Mouse (Mus musculus): ENCODE results near the gene Rps21.

The Rps21 gene

DNA sequence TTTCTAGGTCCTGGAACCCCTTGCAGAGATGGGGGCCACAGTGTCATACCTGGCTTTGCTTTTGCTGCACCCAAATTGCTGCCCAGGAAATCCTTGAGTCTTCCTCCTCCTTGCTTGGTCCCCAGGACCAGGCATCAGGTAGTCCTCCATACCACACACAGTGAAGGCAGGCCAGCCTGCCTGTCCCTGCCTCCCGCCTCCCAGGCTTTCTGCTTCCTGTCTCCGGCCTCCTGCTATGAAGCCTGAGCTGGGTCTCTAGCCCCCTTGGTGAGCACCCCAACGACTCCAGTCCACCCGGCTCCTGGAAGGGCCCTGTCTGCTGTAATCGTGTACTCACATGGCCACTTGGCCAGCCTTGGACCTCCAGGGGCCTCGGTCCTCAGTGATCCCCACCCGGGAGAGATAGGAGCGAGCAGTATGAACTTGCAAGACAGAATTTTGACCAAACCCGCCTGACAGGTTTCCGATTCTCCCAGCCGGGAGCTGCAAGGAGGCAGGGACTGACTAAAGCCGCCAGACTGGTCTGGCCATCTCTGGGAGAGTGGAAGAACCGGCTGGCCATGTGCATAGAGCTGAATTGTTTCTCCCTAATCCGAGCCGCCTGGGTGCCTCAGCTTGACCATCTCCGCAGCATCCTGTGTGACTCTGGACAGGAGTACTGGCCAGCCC is 32.4 kb downstream of the Rps21 start, which contains the start of gene Rbbp8nl:
TSS of gene Rbbp8nl (minus strand) at position 440 of the 669 bp plus-strand sequence.
- no peak for DNase-seq (ENCODE audit: low read depth, low spot score)

DNA sequence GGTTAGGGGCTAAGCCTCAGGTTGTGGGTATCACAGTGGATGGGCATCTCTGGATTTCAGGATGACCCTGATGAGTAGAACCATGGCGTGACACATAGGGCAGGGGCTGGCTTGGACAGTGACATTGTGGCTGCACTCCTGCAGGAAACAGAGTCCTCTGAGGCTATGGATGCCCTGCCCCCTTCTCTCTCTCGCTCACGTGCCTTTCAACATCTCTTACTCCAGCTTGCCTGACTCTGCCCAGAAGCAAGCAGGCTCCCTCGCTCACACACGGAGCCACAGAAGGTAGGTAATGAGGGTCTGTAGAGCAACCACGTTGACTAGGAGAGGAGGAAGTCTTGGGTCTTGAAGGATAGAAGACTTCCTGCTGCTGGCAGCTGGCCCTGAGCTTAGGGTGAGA is 33.3 kb downstream of the Rps21 start:
- DNase-seq (ENCODE audit: low read depth, low spot score) = no peak

DNA sequence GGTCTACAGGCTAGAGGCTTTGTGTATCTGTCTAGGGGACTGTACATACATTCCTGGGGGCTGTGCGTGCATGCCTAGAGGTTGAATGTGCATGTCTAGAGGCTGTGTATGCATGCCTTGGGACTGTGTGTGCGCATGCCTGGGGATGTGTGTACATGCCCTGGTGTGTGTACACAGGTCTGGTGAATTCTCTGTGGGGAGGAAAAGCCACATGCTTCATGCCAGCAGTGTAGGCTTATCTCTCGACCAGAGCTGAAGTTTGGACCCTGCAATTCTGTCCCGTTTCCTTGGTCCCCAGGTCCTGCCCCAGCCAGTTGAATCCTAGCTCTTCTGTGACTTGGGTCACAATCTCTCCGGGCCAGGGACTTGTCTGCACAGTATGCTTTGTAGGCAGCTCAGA is 34.4 kb downstream of the Rps21 start:
- no peak for DNase-seq (ENCODE audit: low read depth, low spot score)

DNA sequence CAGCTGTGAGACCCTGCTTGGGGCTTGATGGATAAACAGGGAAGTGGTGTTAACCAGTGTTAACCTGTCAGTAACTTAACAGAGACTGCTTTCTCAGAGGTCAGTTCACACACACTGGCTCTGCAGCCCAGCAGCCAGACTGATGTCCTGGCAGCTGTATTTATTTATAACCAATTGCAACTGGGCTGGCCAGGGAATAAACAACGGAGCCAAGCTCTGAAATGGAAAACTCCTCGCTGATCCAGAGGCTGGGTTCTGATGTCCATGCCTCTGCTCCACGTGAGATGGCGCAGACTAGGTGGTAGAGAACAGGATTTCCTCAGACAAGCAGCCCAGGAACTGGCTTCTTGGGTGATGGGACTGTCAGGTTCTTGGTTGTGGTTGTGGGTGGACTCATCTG is 34.8 kb downstream of the Rps21 start:
- DNase-seq (ENCODE audit: low read depth, low spot score) = no peak

DNA sequence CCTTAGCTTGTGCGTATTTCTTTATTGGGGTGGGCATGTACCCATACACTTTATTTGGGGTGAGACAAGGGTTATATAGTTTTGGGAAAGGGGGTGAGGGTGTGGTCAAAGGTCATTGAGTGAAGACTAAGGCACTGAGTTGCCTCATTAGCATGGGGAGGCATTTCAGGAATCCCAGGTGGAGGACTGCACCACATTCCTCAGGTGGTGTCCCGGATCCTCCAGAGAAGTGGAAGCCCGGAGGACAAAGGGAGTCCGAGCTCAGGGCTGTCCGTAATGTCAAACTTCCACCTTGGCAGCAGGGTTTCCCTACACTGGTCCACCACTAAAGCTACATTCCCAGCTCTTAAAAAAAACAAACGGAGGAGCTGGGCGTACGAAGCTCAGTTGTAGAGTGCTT is 35.7 kb downstream of the Rps21 start:
- DNase-seq (ENCODE audit: low read depth, low spot score) = no peak

DNA sequence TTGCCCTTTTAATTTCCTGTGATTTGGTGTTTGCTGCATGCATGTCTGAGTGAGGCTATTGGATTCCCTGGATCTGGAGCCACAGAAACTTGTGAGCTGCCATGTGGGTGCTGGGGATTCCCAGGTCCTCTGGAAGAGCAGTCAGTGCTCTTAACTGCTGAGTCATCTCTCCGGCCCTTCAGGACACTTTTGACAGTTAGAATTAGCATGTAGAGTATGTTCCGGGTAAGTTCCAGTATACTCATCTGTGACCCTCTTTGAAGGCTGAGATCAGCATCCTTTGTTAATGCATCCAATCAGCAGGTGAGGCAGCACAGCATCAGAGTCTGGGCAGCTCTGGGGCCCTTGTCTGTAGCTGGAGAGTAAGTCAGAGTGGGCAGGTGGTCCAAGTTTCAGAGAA is 43.1 kb downstream of the Rps21 start:
- no peak for DNase-seq (ENCODE audit: low read depth, low spot score)

DNA sequence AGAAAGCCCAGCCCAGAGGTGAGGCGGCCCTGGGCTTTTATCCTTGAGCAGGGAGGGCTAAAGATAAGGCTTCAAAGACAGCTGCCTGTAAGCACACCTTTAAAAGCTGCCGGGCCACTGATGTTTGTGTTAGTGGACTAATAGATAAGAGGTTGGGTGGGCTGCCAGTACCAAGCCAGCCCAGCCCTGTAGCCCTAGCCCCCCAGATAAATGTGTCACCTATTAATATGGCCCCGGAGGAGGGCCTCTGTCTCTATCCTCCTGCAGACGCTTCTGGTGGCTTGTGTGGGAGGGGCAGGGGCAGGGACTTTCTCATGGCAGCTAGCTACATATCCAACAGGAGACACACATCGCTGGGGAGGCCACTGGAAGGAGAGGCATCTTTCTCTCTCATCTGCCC is 43.6 kb downstream of the Rps21 start:
- DNase-seq (ENCODE audit: low read depth, low spot score) = no peak

DNA sequence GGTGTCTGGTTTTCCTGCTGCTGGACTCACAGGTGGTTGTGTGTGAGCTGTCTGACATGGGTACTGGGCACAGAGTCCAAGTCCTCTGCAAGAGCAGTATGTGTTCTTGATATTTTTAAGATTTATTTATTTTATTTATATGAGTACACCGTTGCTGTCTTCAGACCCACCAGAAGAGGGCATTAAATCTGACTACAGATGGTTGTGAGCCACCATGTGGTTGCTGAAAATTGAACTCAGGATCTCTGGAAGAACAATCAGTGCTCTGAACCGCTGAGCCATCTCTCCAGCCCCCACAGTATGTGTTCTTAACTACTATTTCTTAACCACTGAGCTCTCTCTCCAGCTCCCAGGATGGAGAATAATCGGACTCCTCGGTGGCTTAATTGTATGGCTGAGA is 45.0 kb downstream of the Rps21 start:
- DNase-seq (ENCODE audit: low read depth, low spot score) = no peak

DNA sequence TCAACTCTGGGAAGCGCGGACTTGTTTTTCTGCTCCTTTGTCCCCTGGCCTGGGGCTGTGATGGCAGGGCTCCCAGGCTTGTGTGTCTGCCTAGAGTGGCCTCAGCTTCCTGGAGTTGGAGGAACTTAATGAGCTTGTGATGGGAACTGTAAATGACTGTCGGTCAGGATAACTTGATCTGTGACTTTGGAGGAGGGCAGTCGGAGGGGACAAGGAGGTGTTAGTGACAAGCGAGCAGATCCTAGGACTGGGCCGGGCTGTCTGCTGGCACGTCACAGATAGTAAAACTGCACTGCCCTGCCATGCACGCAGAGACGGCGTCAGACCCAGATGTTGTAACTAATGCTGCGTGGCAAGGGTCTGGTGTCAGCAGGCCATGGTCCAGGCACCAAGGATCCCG is 46.3 kb downstream of the Rps21 start:
- DNase-seq (ENCODE audit: low read depth, low spot score) = no peak

DNA sequence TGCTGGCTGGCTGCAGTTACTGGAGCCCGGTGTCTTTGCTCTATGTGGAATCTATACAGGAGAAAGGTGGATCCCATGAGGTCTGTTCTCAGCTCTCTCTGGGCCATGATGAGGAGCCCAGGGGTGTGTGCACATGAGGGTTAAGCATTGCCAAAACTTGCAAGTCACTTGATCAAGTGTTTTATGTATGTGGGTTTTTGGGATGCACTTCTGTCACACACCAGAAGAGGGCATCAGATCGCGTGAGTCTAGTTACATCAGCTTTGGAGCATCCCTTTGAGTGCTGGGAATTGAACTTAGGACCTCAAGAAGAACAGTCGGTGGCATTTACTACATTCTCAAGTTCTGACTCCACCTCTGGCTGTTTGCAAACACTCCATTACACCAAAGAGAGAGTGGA is 47.4 kb downstream of the Rps21 start:
- no peak for DNase-seq (ENCODE audit: low read depth, low spot score)

DNA sequence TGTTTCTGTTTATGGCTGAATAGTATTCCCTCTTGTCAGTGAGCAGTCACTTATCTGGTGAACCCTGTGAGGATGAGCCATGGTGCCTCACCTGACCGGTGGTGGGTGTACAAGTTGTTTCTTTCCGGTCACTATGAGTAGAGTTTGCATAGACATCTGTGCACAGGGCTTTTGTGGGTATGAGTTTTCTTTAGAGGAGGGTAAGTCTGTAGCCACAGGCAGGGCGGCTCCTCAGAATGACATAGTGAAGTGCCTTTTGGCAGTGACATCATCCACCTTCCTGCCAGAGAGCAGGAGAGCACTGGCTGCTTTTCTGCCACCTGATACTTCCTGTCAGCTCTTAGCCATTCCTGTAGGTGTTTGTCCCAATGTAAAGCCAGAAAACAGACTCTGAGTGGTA is 48.3 kb downstream of the Rps21 start:
- no peak for DNase-seq (ENCODE audit: low read depth, low spot score)

DNA sequence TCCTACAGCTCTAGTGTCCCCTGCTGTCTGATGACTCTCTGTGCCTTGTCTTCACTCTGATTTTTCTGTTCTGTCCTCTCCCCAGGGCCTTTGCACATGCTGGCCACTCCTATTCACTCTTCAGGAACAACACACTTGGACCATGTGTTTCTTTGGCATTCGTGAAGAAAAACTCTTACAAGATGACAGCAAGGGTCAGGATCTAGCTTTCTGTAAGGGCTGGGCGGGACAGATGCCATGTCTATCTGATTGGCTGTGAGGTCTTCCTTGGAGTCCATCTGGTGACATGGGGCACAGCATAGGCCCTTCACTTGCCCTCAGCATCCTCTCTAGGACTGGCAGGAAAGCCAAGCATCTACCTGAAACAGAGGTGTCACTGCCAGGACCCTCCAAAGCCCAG is 48.8 kb downstream of the Rps21 start:
- DNase-seq (ENCODE audit: low read depth, low spot score) = no peak

DNA sequence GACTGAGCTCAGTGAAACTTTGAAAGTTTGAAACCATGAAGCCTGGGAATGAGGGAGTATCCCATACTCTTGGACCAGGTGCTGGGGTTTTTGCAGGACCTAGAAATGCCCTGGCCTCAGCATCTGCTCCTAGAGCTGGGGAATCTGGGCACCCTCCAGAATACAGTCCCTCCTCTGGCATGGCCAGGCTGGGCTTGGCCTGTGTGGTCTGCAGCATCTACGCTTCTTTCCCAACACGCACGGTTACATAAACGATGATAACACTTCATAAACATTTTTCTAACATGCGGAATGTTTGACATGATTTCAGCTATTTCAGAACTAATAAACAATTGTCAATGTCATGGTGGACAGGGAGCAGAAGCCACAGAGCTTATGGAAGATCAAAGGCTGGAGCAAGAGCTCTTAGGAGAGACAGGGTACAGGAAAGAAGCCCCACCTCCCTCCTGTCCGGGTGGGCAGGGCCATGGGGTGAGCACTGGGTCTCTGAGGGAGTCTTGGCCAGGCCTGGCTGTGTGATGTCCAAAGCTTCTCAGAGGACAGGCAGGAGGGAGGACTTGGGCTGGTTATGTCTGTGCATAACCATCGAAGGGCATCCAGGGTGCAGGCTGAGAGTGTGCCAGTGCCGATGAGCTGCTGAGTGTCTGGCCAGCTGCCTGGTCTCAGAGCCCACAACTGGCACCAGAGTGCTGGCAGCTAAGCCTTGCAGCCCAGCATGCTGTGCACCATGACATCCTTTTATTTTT is 49.4 kb downstream of the Rps21 start:
- DNase-seq (ENCODE audit: low read depth, low spot score) = no peak

DNA sequence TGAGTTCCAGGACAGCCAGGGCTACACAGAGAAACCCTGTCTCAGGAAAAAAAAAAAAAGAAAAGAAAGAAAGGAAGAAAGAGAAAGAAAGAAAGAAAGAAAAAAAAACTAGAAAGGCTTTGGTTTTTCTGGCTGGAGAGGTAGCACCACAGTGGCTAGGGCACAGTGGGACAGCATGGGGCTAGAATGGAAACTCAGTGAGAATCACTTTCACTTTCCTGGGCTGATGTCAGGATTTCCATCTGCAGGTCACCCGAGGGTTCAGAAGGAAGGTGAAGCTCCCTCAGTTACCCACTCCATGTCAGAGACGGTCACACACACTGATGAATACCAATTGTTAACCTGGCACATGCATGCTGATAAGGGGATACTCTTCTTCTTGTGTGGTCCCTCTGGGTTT is 50.5 kb downstream of the Rps21 start:
- DNase-seq (ENCODE audit: low read depth, low spot score) = no peak

All from retina, adult 2 months (tissue).